17 mouse cellular contexts compared by ENCODE assay signal in genomic region chr8:125869739-125870138, GRCm38 (mm10). TPM values are rescaled to one million over a fixed set of nuclear protein-coding genes. Genes with fewer than 3 reads are reported as not detected.
DNase-seq lines count a peak whose midpoint lies in the region; ATAC-seq lines count a peak whose summit lies in the region.
"Had no signal": no experiment of that assay in that cellular context is flagged by ENCODE, and none has a peak within 500 bp of the region (broad histone marks: within the 10 kb centered on the region; RNA-seq: fewer than 3 reads in every experiment).

No protein-coding gene starts in this region.

- H3K27ac ChIP-seq in hindbrain, embryonic 10.5 days, result peak overlapping the region; percentile 80
- no peak overlapping the region for H3K27ac ChIP-seq in hindbrain, embryonic 14.5 days
- H3K27ac ChIP-seq in liver, embryonic 11.5 days (ENCODE audit: low read depth, low read length), result peak overlapping the region; percentile 46; the same call in 1 of the 2 replicates
- 0 out of 2 replicates have a peak overlapping the region, but pooled peaks have one; percentile 63 for H3K27ac ChIP-seq in midbrain, embryonic 12.5 days (replicated peaks)
- H3K27ac ChIP-seq: kidney, embryonic 15.5 days had no signal

- H3K4me2 ChIP-seq in hindbrain, embryonic 14.5 days (replicated peaks), result no peak overlapping the region
- H3K4me2 ChIP-seq in liver, embryonic 11.5 days, result no peak overlapping the region
- no peak overlapping the region for H3K4me2 ChIP-seq in midbrain, embryonic 12.5 days (replicated peaks)
- H3K4me2 ChIP-seq: hindbrain, embryonic 15.5 days; kidney, embryonic 15.5 days had no signal

- no peaks in the 10 kb centered on the region for H3K9me3 ChIP-seq in hindbrain, embryonic 10.5 days
- no peaks in the 10 kb centered on the region for H3K9me3 ChIP-seq in hindbrain, embryonic 14.5 days (ENCODE audit: control insufficient read depth, low read length)
- no peaks in the 10 kb centered on the region for H3K9me3 ChIP-seq in liver, embryonic 11.5 days (ENCODE audit: control insufficient read depth, low read length)
- H3K9me3 ChIP-seq in midbrain, embryonic 12.5 days, result no peaks in the 10 kb centered on the region
- H3K9me3 ChIP-seq: hindbrain, embryonic 15.5 days; kidney, embryonic 15.5 days had no signal

- no peaks in the 10 kb centered on the region for H3K36me3 ChIP-seq in hindbrain, embryonic 10.5 days
- peaks cover 5% of the 10 kb centered on the region; the same call in 1 of the 2 replicates for H3K36me3 ChIP-seq in hindbrain, embryonic 14.5 days (replicated peaks; ENCODE audit: control insufficient read depth, insufficient read depth)
- no peaks in the 10 kb centered on the region for H3K36me3 ChIP-seq in liver, embryonic 11.5 days (ENCODE audit: control insufficient read depth, insufficient read depth, low read length)
- H3K36me3 ChIP-seq in midbrain, embryonic 12.5 days, result no peaks in the 10 kb centered on the region
- H3K36me3 ChIP-seq: hindbrain, embryonic 15.5 days; kidney, embryonic 15.5 days had no signal

- H3K9ac ChIP-seq in hindbrain, embryonic 14.5 days, result no peak overlapping the region
- H3K9ac ChIP-seq in liver, embryonic 11.5 days (ENCODE audit: low read depth, low read length), result no peak overlapping the region
- no peak overlapping the region for H3K9ac ChIP-seq in midbrain, embryonic 12.5 days (replicated peaks)
- H3K9ac ChIP-seq: hindbrain, embryonic 15.5 days; kidney, embryonic 15.5 days had no signal

- H3K27me3 ChIP-seq in hindbrain, embryonic 10.5 days (ENCODE audit: insufficient read depth, poor library complexity, severe bottlenecking), result no peaks in the 10 kb centered on the region
- no peaks in the 10 kb centered on the region for H3K27me3 ChIP-seq in hindbrain, embryonic 14.5 days (ENCODE audit: control insufficient read depth, insufficient read depth, low read length)
- H3K27me3 ChIP-seq in liver, embryonic 11.5 days (replicated peaks; ENCODE audit: control insufficient read depth, insufficient read depth, low read length), result no peaks in the 10 kb centered on the region
- H3K27me3 ChIP-seq in midbrain, embryonic 12.5 days, result 0 out of 2 replicates have a peak, but pooled peaks cover 5% of the 10 kb centered on the region
- H3K27me3 ChIP-seq: hindbrain, embryonic 15.5 days; kidney, embryonic 15.5 days; Patski had no signal

- 86% methylated on average over 3 of the region's 3 CpGs for WGBS in hindbrain, embryonic 10.5 days
- 73% methylated on average over 3 of the region's 3 CpGs for WGBS in hindbrain, embryonic 14.5 days
- 37% methylated on average over 3 of the region's 3 CpGs for WGBS in liver, embryonic 11.5 days
- 68% methylated on average over 3 of the region's 3 CpGs for WGBS in midbrain, embryonic 12.5 days

- H3K4me3 ChIP-seq in hindbrain, embryonic 10.5 days, result no peak overlapping the region
- no peak overlapping the region for H3K4me3 ChIP-seq in hindbrain, embryonic 14.5 days (replicated peaks; ENCODE audit: low read length)
- no peak overlapping the region for H3K4me3 ChIP-seq in liver, embryonic 11.5 days (ENCODE audit: low read depth, low read length)
- H3K4me3 ChIP-seq in midbrain, embryonic 12.5 days, result no peak overlapping the region
- H3K4me3 ChIP-seq: erythroblast, embryonic 14.5 days; hindbrain, embryonic 15.5 days; kidney, embryonic 15.5 days; myocyte had no signal

- peaks cover 30% of the 10 kb centered on the region for H3K4me1 ChIP-seq in hindbrain, embryonic 10.5 days (replicated peaks)
- peaks cover 10% of the 10 kb centered on the region; the same call in 1 of the 2 replicates for H3K4me1 ChIP-seq in hindbrain, embryonic 14.5 days (replicated peaks; ENCODE audit: control insufficient read depth, insufficient read depth, low read length)
- peaks cover 19% of the 10 kb centered on the region for H3K4me1 ChIP-seq in liver, embryonic 11.5 days (replicated peaks; ENCODE audit: control insufficient read depth, insufficient read depth, low read length)
- H3K4me1 ChIP-seq in midbrain, embryonic 12.5 days, result peaks cover 11% of the 10 kb centered on the region

- ATAC-seq in hindbrain, embryonic 14.5 days (ENCODE audit: low FRiP score), result no peak
- ATAC-seq in liver, embryonic 11.5 days (replicated peaks; ENCODE audit: low FRiP score), result peak; percentile 87
- ATAC-seq in midbrain, embryonic 12.5 days (ENCODE audit: low FRiP score, low read depth), result no peak; the same call in 1 of the 2 replicates

- no peak for DNase-seq in hindbrain, embryonic 10.5 days (ENCODE audit: low spot score)
- no peak for DNase-seq in hindbrain, embryonic 14.5 days (ENCODE audit: low spot score)
- peak; percentile 28 for DNase-seq in c-Kit-positive CD71-positive TER-119-negative erythroid progenitor cells, embryonic 14.5 days (ENCODE audit: low read depth)
- DNase-seq in liver, embryonic 11.5 days (ENCODE audit: low spot score), result no peak
- no peak for DNase-seq in cerebellum, adult 11 months
- DNase-seq in kidney, adult 9 months, result no peak
- DNase-seq: cerebellum, adult 9-10 months; embryo, embryonic 11 days; heart, adult 18-20 months; lung, postnatal 4 days; right cerebral cortex, postnatal 14 days had no signal

RNA-seq across cellular contexts. Expression of gene Pcnx2, which starts 28.4 kb away (rescaled TPM):
- polyA plus RNA-seq in hindbrain, embryonic 10.5 days (2016; fragmentation: Nextera tagmentation; extraction: Ambion mirVana), result 0.39 and 0.52 TPM in 2 replicates
- 4.2 and 5.1 TPM in 2 replicates for polyA plus RNA-seq in hindbrain, embryonic 14.5 days (2014; fragmentation: Nextera tagmentation; extraction: Ambion mirVana)
- polyA plus RNA-seq in liver, embryonic 11.5 days (2014; fragmentation: Nextera tagmentation; extraction: Ambion mirVana), result 0.47 and 0.67 TPM in 2 replicates
- 0.76 and 1.4 TPM in 2 replicates for polyA plus RNA-seq in midbrain, embryonic 12.5 days (2016; fragmentation: Nextera tagmentation; extraction: Ambion mirVana)

RNA-seq across cellular contexts. Expression of gene Map3k21, which starts 40.5 kb away (rescaled TPM):
- 0.02 and 0.03 TPM in 2 replicates for polyA plus RNA-seq in hindbrain, embryonic 10.5 days (2016; fragmentation: Nextera tagmentation; extraction: Ambion mirVana)
- polyA plus RNA-seq in hindbrain, embryonic 14.5 days (2014; fragmentation: Nextera tagmentation; extraction: Ambion mirVana), result 0.99 and 1.0 TPM in 2 replicates
- 0.07 and 0.14 TPM in 2 replicates for polyA plus RNA-seq in liver, embryonic 11.5 days (2014; fragmentation: Nextera tagmentation; extraction: Ambion mirVana)
- 0.13 and 0.17 TPM in 2 replicates for polyA plus RNA-seq in midbrain, embryonic 12.5 days (2016; fragmentation: Nextera tagmentation; extraction: Ambion mirVana)
- polyA plus RNA-seq: erythroblast, embryonic 14.5 days; myocyte had no signal
